Mouse (Mus musculus): ENCODE results near the gene Ubr7. TPM values are rescaled to one million over a fixed set of nuclear protein-coding genes. Genes with fewer than 3 reads are reported as not detected.
A peak's percentile ranks its signal among the peaks of the same experiment; 100 is the strongest.

Gene Ubr7
- polyA plus RNA-seq, 1 experiment from 2014 or later: 39.0 TPM

- peaks cover 16% of the 10 kb centered on the region for H3K36me3 ChIP-seq
- no peak overlapping the region for H3K9ac ChIP-seq (replicated peaks)
- H3K4me3 ChIP-seq (replicated peaks): no peak overlapping the region
- H3K27ac ChIP-seq: no peak overlapping the region
- H3K9me3 ChIP-seq: no peaks in the 10 kb centered on the region
- 93% methylated on average over 3 of the region's 3 CpGs for WGBS
- H3K4me2 ChIP-seq (replicated peaks): no peak overlapping the region
- H3K27me3 ChIP-seq: no peaks in the 10 kb centered on the region
- peaks cover 12% of the 10 kb centered on the region for H3K4me1 ChIP-seq (replicated peaks)
- ATAC-seq: no peak
Observed at GRCm38 (mm10) chr12:102748256-102748655, 9.5 kb upstream of the Ubr7 start.

GRCm38 (mm10) chr12:102756304-102756703 lies 1.5 kb upstream of the Ubr7 start:
- Histone ChIP-seq H3K9ac (replicated peaks) (no peak overlapping the region; the same call in 1 of the 2 replicates), H3K4me3 (replicated peaks) (peak overlapping the region; percentile 70), H3K36me3 (no peaks in the 10 kb centered on the region; the same call in 1 of the 2 replicates), H3K27ac (no peak overlapping the region), H3K27me3 (no peaks in the 10 kb centered on the region), H3K9me3 (no peaks in the 10 kb centered on the region), H3K4me2 (replicated peaks) (peak overlapping the region; percentile 80), H3K4me1 (replicated peaks) (peaks cover 35% of the 10 kb centered on the region)
- ATAC-seq: no peak
- 88% methylated on average over 7 of the region's 7 CpGs for WGBS

GRCm38 (mm10) chr12:102757055-102757688 lies 595 bp upstream of the Ubr7 start:
- no peaks in the 10 kb centered on the region for H3K27me3 ChIP-seq
- peak overlapping the region; percentile 76 for H3K9ac ChIP-seq (replicated peaks)
- peak overlapping the region; percentile 70 for H3K4me3 ChIP-seq (replicated peaks)
- peaks cover 35% of the 10 kb centered on the region for H3K4me1 ChIP-seq (replicated peaks)
- H3K9me3 ChIP-seq: no peaks in the 10 kb centered on the region
- peak overlapping the region; percentile 90 for H3K27ac ChIP-seq
- H3K36me3 ChIP-seq: peaks cover under 1% of the 10 kb centered on the region
- WGBS: 2% methylated on average over 46 of the region's 46 CpGs
- H3K4me2 ChIP-seq (replicated peaks): peak overlapping the region; percentile 80
- peak; percentile 0; the same call in 1 of the 2 replicates for ATAC-seq

DNA sequence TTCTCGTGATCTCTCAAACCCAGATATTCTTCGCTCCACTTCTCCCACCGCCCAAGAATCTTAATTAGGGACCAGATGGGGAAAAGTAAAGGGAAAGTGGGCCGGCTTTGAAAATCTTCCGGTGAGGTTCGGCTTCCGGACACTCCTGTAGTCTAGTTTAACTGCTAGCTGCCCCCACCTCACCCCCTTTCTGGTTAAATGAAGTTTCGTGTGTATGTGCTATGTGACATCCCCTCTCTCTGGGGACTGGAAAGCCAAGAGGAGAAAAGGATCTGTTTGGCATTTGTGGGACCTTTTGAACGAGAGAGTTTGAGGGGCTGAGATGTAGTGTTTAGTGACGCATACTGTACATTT lies 613 bp downstream of the Ubr7 start, which contains the start of gene Gm20604:
Gm20604 (minus strand) TSS at position 270 of the 354 bp plus-strand sequence.
- peak within 1 kb of the TSS; percentile 70 for H3K4me3 ChIP-seq (replicated peaks)
- H3K9ac ChIP-seq (replicated peaks): peak within 1 kb of the TSS; percentile 79
- ATAC-seq: no peak
- peak within 1 kb of the TSS; percentile 80 for H3K4me2 ChIP-seq (replicated peaks)
- H3K27me3 ChIP-seq: no peaks in the 10 kb centered on the region
- peaks cover 7% of the 10 kb centered on the region for H3K36me3 ChIP-seq
- peak within 1 kb of the TSS; percentile 90 for H3K27ac ChIP-seq
- H3K4me1 ChIP-seq (replicated peaks): peaks cover 35% of the 10 kb centered on the region
- no peaks in the 10 kb centered on the region for H3K9me3 ChIP-seq
- under 1% methylated on average over 10 of the region's 10 CpGs for WGBS

DNA sequence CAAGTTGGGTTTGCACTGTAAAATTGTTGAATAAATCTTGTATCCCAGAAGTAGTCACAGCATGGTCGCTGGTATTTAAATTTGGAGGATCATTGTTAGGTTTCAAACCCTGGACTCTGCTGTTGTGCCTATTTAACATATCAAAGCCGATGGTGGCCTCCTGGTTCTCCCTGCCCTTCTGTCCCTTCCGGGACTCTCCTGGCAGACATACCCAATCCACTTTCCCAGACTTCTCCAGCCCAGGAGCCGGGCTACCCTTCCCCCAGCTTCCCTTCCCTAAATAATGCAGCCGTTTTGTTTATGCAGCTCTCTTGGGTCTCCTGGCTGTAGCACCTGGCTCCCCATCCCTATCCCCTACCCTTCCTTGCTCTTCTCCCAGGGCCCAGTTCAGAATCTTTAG lies 1.2 kb downstream of the Ubr7 start:
- Histone ChIP-seq H3K4me3 (replicated peaks) (peak overlapping the region; percentile 70), H3K27me3 (no peaks in the 10 kb centered on the region), H3K4me2 (replicated peaks) (peak overlapping the region; percentile 78), H3K9me3 (no peaks in the 10 kb centered on the region), H3K9ac (replicated peaks) (peak overlapping the region; percentile 79), H3K36me3 (peaks cover 11% of the 10 kb centered on the region), H3K27ac (no peak overlapping the region), H3K4me1 (replicated peaks) (peaks cover 35% of the 10 kb centered on the region)
- 2% methylated on average over 5 of the region's 5 CpGs for WGBS
- no peak for ATAC-seq

GRCm38 (mm10) chr12:102761668-102762067 lies 3.9 kb downstream of the Ubr7 start:
- H3K27ac ChIP-seq: no peak overlapping the region
- ATAC-seq: no peak
- 93% methylated on average over 3 of the region's 3 CpGs for WGBS

GRCm38 (mm10) chr12:102763696-102764095 lies 5.9 kb downstream of the Ubr7 start:
- Histone ChIP-seq H3K4me3 (replicated peaks) (no peak overlapping the region), H3K27me3 (no peaks in the 10 kb centered on the region), H3K36me3 (peaks cover 46% of the 10 kb centered on the region), H3K4me1 (replicated peaks) (peaks cover 15% of the 10 kb centered on the region), H3K27ac (no peak overlapping the region), H3K9ac (replicated peaks) (no peak overlapping the region), H3K9me3 (no peaks in the 10 kb centered on the region), H3K4me2 (replicated peaks) (no peak overlapping the region)
- no peak for ATAC-seq

More at GRCm38 (mm10) chr12:102761668-102762067, 3.9 kb downstream of the Ubr7 start:
- no peaks in the 10 kb centered on the region for H3K9me3 ChIP-seq
- peaks cover 22% of the 10 kb centered on the region for H3K4me1 ChIP-seq (replicated peaks)
- no peak overlapping the region for H3K4me3 ChIP-seq (replicated peaks)
- H3K36me3 ChIP-seq: peaks cover 29% of the 10 kb centered on the region
- H3K27me3 ChIP-seq: no peaks in the 10 kb centered on the region
- H3K9ac ChIP-seq (replicated peaks): no peak overlapping the region
- no peak overlapping the region for H3K4me2 ChIP-seq (replicated peaks)

- Histone ChIP-seq H3K9me3 (no peaks in the 10 kb centered on the region), H3K36me3 (peaks cover 86% of the 10 kb centered on the region), H3K4me3 (replicated peaks) (no peak overlapping the region), H3K4me2 (replicated peaks) (no peak overlapping the region), H3K4me1 (replicated peaks) (no peaks in the 10 kb centered on the region), H3K9ac (replicated peaks) (no peak overlapping the region), H3K27me3 (no peaks in the 10 kb centered on the region), H3K27ac (no peak overlapping the region)
- WGBS: 91% methylated on average over 4 of the region's 4 CpGs
- no peak for ATAC-seq
Observed at GRCm38 (mm10) chr12:102769000-102769399, 11.2 kb downstream of the Ubr7 start.

DNA sequence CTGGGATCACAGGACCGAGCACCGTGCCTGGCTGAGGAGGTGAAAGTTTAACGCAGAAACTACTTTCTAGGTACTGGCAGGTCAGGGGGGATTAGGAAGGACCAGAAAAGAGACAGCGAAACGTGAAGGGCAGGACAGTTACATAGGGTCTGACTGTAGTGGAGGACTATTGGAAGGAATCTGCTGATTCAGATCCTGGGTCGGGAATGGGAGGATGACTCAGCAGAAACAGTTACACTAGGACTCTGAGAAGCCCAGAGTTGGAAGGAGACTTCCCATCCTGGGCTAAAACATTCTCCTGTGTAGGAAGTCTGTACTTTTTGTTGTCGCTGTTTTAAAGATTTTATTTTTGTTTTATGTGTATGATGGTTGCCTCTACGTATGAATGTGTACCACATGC lies 13.8 kb downstream of the Ubr7 start:
- 98% methylated on average over 8 of the region's 8 CpGs for WGBS
- H3K36me3 ChIP-seq: peaks cover 89% of the 10 kb centered on the region

GRCm38 (mm10) chr12:102772676-102773075 lies 14.9 kb downstream of the Ubr7 start:
- no peaks in the 10 kb centered on the region for H3K27me3 ChIP-seq
- no peak overlapping the region for H3K27ac ChIP-seq
- H3K9me3 ChIP-seq: no peaks in the 10 kb centered on the region
- ATAC-seq: no peak
- no peak overlapping the region for H3K4me3 ChIP-seq (replicated peaks)
- 97% methylated on average over 5 of the region's 5 CpGs for WGBS
- no peak overlapping the region for H3K4me2 ChIP-seq (replicated peaks)
- H3K36me3 ChIP-seq: peaks cover 89% of the 10 kb centered on the region
- H3K4me1 ChIP-seq (replicated peaks): no peaks in the 10 kb centered on the region
- no peak overlapping the region for H3K9ac ChIP-seq (replicated peaks)

More for the DNA sequence above, 13.8 kb downstream of the Ubr7 start:
- Histone ChIP-seq H3K9ac (replicated peaks) (no peak overlapping the region), H3K27me3 (no peaks in the 10 kb centered on the region), H3K4me3 (replicated peaks) (no peak overlapping the region), H3K9me3 (no peaks in the 10 kb centered on the region), H3K4me1 (replicated peaks) (no peaks in the 10 kb centered on the region), H3K27ac (no peak overlapping the region), H3K4me2 (replicated peaks) (no peak overlapping the region)
- no peak for ATAC-seq

DNA sequence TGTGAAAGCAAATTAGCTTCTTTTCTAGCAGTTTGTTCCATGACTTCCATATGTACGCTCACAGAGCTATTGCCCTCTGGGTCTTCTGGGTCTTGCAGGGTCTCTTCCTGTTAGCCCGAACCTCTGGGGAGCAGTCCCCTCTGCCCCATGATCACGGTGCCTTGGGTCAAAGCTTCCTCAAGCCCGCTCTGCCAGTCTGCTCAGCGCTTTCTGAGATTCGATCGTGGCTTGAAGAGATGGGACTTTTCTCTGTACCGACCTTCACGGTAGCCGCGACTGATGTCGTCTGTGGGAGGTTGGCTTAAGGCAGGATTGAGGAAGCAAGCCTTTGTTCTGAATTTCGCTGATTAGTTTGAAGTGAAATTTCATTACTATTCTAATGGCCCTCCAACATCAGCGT lies 18.3 kb downstream of the Ubr7 start:
- Histone ChIP-seq H3K9me3 (no peaks in the 10 kb centered on the region), H3K27ac (no peak overlapping the region)

GRCm38 (mm10) chr12:102778151-102778550 lies 20.4 kb downstream of the Ubr7 start:
- WGBS: 67% methylated on average over 5 of the region's 5 CpGs
- H3K4me3 ChIP-seq (replicated peaks): no peak overlapping the region
- no peak for ATAC-seq
- H3K27ac ChIP-seq: no peak overlapping the region
- H3K9ac ChIP-seq (replicated peaks): no peak overlapping the region
- no peaks in the 10 kb centered on the region for H3K27me3 ChIP-seq
- H3K4me1 ChIP-seq (replicated peaks): no peaks in the 10 kb centered on the region
- H3K36me3 ChIP-seq: peaks cover 47% of the 10 kb centered on the region
- H3K4me2 ChIP-seq (replicated peaks): no peak overlapping the region
- H3K9me3 ChIP-seq: no peaks in the 10 kb centered on the region

More for the DNA sequence above, 18.3 kb downstream of the Ubr7 start:
- WGBS: 94% methylated on average over 14 of the region's 14 CpGs
- H3K9ac ChIP-seq (replicated peaks): no peak overlapping the region
- ATAC-seq: no peak
- H3K4me2 ChIP-seq (replicated peaks): no peak overlapping the region
- no peaks in the 10 kb centered on the region for H3K4me1 ChIP-seq (replicated peaks)
- H3K27me3 ChIP-seq: no peaks in the 10 kb centered on the region
- H3K36me3 ChIP-seq: peaks cover 61% of the 10 kb centered on the region
- no peak overlapping the region for H3K4me3 ChIP-seq (replicated peaks)

- Histone ChIP-seq H3K27ac (no peak overlapping the region), H3K27me3 (no peaks in the 10 kb centered on the region), H3K9ac (replicated peaks) (no peak overlapping the region), H3K9me3 (no peaks in the 10 kb centered on the region), H3K4me3 (replicated peaks) (no peak overlapping the region), H3K36me3 (peaks cover 44% of the 10 kb centered on the region), H3K4me1 (replicated peaks) (no peaks in the 10 kb centered on the region), H3K4me2 (replicated peaks) (no peak overlapping the region)
- ATAC-seq: no peak
- 48% methylated on average over 3 of the region's 3 CpGs for WGBS
Observed at GRCm38 (mm10) chr12:102779452-102779851, 21.7 kb downstream of the Ubr7 start.

All from midbrain, embryonic 13.5 days (tissue).